Mouse (Mus musculus) MEL (cell line): Measurements from ENCODE around the gene Flnb.

ENCODE experiments used
- CTCF ChIP-seq, 3 experiments: IDR thresholded peaks in 2 of 3; conservative IDR thresholded peaks in 1 of 3; 2 replicates each; pipeline ENCODE4 v1.5.1; 2011 to 2012; ENCODE audit warnings: low read length in 3 of 3, low read depth in 2 of 3, mild to moderate bottlenecking in 2 of 3, improper control_type of control experiment in 1 of 3, inconsistent platforms in 1 of 3, mixed read lengths in 1 of 3, moderate library complexity in 1 of 3; ENCODE audit not compliant: control insufficient read depth in 1 of 3, insufficient read depth in 1 of 3, poor library complexity in 1 of 3, severe bottlenecking in 1 of 3
- GATA1 ChIP-seq: IDR thresholded peaks from 2 replicates; pipeline ENCODE4 v1.6.1; 2011; ENCODE audit warnings: low read depth, low read length, improper control_type of control experiment
- POLR2AphosphoS2 ChIP-seq: IDR thresholded peaks from 2 replicates; pipeline ENCODE4 v1.6.1; 2011; ENCODE audit warnings: low read length, improper control_type of control experiment
- POLR2AphosphoS5 ChIP-seq: IDR thresholded peaks from 2 replicates; pipeline ENCODE4 v1.6.1; 2012; ENCODE audit warnings: low read depth, borderline replicate concordance, mild to moderate bottlenecking, inconsistent platforms, low read length, moderate library complexity, mixed read lengths
- TAL1 ChIP-seq: IDR thresholded peaks from 2 replicates; pipeline ENCODE4 v1.6.1; 2012; ENCODE audit warnings: mild to moderate bottlenecking, inconsistent platforms, low read length, moderate library complexity, mixed read lengths
- ZKSCAN1 ChIP-seq: IDR thresholded peaks from 2 replicates; pipeline ENCODE4 v1.6.1; 2012; ENCODE audit warnings: low read depth, mild to moderate bottlenecking, inconsistent platforms, low read length, improper control_type of control experiment, moderate library complexity

- TF ChIP-seq CTCF (IDR thresholded peaks at IDR 0.05 in 2 of 3, conservative IDR thresholded peaks at IDR 0.05 in 1 of 3; ENCODE audit: control insufficient read depth in 1 of 3, insufficient read depth in 1 of 3, low read depth in 2 of 3, low read length in 3 of 3, poor library complexity in 1 of 3, severe bottlenecking in 1 of 3) = no peak
- no peak for TF ChIP-seq ZKSCAN1
- TF ChIP-seq GATA1 = no peak
- no peak for TF ChIP-seq POLR2AphosphoS2
- TF ChIP-seq POLR2AphosphoS5 = no peak
- no peak for TF ChIP-seq TAL1
Measured at GRCm38 (mm10) chr14:7855101-7855500, 37.3 kb downstream of the Flnb start.
